Mouse (Mus musculus): ENCODE measurements around the gene A030003K21Rik. TPM values are rescaled to one million over a fixed set of nuclear protein-coding genes. Genes with fewer than 3 reads are reported as not detected.
"Not testable (repeated sequence)": the region's sequence is repeated elsewhere in the genome, so short reads cannot be mapped to it uniquely, and the experiment has no call there.

The A030003K21Rik gene
- not detected for total RNA-seq (2021)
- long read RNA-seq, experiment 1, result 0 reads
- long read RNA-seq, experiment 2, result 0 reads

DNA sequence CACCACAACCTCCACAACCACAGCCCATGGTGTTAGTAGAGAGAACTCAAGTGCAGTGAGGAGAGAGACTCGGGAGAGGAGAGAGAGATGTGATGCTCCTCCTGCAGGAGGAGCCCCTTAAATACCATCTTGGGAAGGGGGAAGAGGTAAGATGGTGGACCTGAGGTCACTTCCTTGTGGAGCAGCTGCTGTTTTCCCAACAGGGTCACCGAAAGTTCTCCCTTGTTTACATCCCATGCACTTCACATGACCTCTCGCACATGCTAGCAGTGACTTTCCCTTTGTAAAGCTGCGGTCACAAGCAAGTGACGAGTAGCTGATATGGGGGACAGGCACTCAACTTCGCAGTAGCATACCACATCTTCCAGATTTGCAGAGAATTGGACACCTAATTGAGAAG lies at the start of gene A030003K21Rik:
A030003K21Rik (minus strand) TSS at position 94 of the 400 bp plus-strand sequence.
- DNase-seq, result not testable (repeated sequence)

DNA sequence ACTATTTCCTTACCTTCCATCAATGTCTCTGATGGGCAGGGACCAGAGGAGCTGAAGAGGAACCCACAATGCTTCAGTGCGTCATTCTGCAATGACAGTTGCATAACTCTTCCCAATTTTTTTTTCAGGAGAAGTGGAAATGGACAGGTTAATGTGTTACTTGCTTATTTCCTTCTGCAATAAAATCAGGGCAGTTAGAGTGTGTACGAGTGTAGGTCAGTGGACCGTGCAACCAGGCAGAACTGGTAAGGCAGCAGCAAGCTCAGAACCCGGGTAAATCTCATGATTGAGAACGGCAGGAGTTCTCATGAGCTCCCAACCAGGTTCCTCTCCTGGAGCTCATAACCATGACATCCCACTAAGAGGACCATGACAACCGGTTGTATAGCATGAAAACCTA lies 48.9 kb upstream of the A030003K21Rik start:
- no peak for DNase-seq

DNA sequence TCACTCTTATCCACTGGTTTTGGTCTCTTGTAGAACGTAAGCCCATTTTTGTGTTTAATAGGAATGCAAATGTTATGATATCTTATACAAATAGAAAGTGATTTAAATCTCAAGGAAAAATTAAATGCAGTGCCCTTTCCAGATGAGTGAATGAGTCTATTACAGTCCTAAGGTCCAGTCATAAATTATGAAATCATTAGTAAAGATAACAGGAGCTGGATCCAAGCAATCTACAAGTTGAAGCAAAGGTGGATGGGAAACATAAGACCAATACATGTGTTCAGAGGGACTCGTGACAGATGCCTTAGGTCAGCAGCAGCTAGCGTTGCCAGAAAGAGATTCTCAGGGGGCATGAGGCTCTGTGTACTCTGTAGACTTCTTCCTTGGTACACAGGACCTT lies 48.4 kb upstream of the A030003K21Rik start:
- no peak for DNase-seq

DNA sequence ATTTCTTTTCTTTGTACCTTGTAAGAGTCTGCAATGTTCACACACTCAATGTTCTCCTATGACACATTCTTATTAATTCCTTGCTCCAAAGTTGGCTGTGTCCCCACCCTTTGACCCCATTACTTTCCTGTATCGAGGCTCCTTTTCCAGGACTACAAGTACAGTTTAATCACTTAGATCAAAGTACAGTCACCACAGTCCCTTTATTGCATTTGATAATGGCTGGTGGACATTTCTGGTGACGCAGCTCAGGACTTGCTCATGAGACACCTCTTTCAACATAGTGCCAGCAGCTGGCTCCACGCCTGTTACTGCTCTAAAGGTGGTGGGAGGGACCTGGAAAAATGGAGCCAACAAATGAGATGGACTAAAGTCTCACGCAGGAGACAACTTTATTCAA lies 47.9 kb upstream of the A030003K21Rik start:
- DNase-seq, result no peak

DNA sequence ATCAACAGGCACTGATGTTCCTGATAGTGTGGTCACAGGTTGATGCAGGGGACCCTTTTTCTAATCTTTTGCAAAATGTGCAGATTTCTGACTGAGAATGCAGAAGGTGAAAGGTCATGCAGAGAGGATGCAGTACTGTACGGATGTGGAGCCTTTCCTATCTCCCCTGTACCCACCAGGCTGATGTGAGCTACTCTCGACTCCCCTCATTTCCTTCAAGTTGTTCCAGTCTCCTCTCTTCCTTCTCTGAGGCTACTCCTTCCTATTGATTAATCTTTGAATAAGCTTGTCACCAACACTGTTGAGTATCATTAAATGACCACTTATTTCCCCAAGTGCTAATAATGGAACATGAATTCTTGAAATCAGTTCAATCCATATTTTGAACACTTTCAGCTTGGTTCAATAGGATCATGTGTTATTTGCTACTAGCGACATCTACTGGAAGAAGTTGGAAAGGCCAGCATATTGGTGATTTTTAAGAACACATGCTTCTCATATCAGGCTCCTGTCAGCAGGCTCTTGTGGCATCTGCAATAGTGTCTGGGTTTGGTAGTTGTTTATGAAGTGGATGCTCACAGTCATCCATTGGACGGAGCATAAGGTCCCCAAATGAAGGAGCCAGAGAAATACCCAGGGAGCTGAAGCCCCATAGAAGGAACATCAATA lies 44.5 kb upstream of the A030003K21Rik start:
- no peak for DNase-seq

DNA sequence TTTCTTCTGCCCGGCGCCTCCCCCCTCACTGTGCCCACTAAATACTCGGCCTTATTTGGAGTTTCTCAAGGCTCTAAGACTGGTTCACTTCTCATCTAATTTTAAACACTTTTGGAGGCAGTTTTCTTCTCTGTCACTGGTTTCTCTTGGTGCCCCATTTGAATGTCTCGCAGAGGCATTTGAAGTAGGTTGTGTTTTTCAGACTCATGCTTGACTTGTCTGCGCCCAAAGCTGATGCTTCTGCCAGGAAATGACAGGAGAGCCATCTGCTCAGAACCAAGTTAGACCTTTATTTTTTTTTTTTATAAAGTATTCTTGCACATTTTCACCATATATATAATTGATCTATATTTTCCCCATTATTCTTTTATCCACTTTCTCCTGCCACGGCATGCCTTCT lies 43.5 kb upstream of the A030003K21Rik start:
- DNase-seq, result no peak

DNA sequence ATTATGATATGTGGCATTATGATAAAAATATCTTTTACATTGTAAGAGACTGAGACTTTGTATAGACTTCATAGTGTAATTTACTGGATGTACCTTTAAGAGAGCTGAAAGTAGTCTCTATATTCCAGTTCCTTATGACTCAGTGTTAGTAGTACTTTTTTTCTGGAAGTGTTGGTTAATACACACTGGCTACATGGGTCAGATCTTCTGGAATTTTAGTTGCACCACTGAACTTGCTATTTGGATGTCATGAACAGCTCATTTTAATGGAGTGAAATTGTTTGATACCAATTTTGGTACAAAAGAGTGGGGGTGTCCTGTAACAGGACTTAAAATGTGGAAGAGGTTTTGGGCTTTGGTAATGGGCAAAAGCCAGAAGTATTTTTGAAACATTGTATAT lies 34.7 kb upstream of the A030003K21Rik start:
- DNase-seq, result no peak

DNA sequence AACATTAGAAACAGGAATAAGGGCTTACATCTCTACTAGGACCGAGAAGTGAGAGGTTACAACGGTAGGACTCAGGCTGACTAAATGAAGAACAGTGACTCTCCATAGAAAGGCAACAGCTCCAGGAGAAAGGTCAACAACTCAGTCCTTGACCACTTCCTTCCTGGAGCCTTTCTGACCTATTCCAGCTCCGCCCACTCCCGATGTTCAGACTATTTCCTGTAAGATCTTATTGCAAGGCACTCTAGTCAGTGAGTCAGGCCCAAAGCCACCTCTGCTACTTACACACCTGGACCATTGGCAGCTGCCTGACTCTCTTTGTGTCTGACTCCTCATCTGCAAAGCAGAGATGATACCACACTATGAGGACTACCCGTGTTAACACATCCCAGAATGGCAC lies 32.6 kb upstream of the A030003K21Rik start:
- DNase-seq, result no peak

DNA sequence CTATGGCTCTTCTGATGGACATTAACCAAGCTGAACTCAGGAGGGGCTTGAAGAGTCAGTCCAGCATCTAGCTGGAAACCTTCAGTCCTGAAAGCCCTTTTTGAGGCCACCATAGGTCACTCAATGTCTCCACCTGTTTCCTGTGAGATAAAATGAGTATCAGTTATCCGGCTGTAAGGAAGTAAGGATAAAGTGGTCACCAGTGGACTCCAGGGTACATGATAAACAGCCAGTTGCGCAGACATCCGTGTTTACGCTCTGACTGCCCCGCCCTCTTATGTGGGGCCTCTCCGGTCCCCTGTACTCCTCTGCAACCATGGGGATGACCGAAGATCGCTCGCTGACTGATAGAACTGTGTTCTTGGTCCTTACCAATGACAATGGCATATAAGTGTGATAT lies 31.2 kb upstream of the A030003K21Rik start:
- no peak for DNase-seq

DNA sequence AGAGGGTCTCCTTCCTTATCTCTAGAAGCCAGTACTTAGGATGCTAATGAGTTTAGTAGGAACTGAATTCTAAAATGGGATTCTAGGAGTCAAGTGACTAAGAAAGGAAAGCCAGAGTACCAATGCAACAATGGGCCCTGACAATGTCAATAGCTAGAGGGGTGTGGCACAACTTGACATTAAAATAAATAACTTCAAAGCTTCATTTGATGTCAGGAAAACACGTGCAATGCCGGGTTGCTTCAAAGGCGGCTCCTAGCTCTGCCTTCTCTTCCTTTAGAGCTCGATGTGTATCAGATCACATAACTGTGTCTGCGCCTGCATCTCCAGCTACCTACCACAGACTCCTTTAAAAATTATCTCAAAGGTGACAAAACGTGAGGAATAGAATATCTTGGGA lies 30.7 kb upstream of the A030003K21Rik start:
- DNase-seq, result no peak

DNA sequence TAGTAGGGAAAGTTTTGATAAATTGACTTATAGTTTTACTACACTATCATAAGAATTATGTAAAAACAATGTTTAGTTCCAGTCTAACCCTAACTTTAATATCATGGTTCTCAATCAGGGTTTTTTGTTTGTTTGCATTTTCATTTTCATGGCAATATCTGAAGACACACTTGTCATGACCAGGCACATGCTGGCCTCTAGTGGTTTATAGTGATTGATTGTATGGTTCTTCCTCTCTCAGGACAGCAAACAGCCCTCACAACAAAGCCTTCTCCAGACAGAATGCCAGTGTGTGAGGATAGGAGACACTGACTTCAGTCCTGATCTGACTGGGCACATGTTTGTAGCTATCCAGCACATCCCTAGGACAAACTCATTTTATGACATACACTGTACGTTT lies 30.1 kb upstream of the A030003K21Rik start:
- DNase-seq, result no peak

DNA sequence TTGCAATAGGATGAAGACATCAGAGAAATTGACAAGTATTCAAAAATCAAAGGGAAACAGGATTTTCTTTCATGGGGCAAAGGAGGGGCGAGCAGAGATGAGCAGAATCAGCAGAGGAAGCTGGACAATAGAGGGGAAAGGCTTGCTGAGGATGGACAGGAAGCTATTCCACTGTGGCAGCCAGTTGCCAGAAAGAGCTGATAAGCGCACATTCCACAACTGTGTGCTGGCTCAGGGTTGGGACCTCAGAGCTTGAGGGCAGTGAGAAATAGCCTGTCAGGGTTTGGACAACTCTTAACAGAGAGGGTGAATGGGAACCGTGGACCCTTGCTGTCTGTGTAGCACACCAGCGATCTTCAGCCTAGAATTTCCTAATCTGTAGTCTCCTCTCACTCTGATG lies 28.9 kb upstream of the A030003K21Rik start:
- DNase-seq, result no peak

DNA sequence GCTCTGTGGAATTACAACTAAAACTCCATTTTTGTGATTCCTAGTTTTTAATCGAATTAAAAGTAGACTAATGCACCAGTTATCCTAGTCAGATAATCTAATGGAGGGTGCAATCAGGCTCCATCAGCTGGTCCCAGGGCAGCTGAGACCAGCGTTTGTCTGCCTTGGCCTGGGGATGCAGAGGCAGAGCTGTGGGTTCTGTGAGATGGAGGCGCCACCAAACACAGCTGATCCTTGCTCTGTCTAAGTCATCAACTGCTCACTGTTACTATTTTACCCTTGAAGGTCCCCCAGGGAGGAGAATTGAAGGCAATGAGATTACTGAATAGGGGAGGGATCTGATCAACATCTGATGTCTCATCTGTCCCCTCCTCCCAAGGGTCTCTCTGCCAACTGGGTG lies 23.2 kb upstream of the A030003K21Rik start:
- no peak for DNase-seq

DNA sequence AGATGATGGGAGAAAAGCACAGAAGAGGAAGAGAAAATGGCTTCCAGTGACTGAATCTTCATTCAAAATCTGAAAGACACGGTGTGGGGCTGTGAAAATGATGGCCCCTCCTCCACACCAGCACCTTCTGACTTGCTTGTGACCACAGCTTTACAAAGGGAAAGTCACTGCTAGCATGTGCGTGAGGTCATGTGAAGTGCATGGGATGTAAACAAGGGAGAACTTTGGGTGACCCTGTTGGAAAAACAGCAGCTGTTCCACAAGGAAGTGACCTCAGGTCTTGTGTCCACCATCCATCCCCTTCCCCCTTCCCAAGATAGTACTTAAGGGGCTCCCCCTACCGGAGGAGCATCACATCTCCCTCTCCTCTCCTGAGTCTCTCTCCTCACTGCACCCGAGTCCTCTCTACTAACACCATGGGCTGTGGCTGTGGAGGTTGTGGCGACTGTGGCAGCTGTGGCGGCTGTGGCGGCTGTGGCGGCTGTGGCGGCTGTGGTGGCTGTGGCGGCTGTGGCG lies 16.7 kb upstream of the A030003K21Rik start, which contains the start of gene Gm47955:
Gm47955 (plus strand) TSS at position 417 of the 516 bp plus-strand sequence.
- no peak for DNase-seq

DNA sequence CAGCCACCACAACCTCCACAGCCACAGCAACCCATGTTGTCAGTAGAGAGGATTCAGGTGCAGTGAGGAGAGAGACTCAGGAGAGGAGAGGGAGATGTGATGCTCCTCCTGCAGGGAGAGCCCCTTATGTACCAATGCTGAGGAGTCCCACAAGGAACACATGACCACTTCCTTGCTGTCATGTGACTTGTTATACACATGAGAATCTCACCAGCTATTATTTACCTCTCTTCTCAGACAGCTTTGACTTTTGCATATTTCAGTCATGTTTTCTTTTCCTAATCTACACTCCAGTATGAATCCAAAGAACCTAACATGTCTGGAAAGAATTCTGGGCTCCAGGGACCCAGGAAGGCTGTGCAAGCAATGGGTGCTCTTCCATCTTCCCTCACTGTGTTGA lies 12.7 kb upstream of the A030003K21Rik start, which contains the start of gene Gm7544:
Gm7544 (minus strand) TSS at position 101 of the 400 bp plus-strand sequence.
- not testable (repeated sequence) for DNase-seq

DNA sequence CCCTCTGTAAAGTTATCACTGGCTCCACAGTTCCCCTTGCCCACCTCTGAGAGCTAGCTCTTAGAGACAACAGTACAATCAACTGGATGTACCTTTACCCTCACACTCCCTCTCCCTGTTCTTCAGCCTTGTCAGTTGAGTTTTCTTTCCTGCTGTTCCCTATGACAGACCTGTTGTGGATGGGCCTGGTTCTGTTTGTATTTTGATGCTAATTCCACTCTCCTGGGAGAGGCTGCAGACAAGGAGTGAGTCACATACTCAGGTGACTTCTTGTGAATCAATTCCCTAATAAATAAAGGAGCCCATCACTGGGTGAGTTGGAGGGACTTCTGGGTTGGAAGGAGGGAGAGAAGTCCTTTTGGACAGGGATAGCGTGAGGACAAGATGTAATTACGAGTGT lies 5.4 kb upstream of the A030003K21Rik start:
- no peak for DNase-seq

DNA sequence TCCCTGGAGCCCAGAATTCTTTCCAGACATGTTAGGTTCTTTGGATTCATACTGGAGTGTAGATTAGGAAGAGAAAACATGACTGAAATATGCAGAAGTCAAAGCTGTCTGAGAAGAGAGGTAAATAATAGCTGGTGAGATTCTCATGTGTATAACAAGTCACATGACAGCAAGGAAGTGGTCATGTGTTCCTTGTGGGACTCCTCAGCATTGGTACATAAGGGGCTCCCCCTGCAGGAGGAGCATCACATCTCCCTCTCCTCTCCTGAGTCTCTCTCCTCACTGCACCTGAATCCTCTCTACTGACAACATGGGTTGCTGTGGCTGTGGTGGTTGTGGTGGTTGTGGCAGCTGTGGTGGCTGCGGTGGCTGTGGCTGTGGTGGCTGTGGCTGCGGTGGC lies 2.8 kb upstream of the A030003K21Rik start:
- DNase-seq, result not testable (repeated sequence)

DNA sequence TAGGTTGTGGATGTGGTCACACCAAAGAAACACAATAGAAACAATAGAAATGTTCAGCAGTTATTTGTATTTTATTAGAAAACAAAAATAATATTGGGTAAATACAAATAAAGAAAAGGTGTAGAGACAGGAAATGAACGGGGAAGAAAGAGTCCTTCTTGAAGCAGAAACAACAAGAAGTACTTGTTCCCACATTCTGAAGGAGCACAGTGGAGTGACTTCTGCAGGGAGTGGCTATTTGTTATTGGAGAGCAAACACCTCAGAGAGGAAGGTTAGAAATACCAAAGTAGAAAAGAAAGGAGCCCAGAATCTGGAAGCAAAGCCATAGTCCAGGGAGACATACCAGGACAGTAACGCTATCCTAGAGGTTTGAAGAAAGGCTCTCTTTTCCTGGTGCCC lies 683 bp downstream of the A030003K21Rik start:
- DNase-seq, result not testable (repeated sequence)

DNA sequence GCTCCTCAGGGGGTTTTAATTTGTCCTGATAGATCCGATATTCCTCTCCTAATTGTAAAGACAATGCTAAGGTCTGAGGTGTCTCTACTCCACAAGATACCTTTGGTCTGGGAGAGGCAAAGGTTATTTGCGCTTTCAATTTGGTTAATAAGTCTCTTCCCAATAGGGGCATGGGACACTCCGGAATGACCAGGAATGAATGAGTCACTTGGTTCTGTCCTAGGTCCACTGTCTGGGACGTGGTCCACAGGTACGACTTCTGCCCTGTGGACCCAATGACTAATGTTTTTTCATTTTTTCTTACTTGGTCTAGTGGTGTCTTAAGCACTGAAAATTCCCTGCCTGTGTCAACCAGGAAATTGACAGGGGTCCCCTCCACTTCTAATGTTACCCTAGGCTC lies 4.5 kb downstream of the A030003K21Rik start:
- no peak for DNase-seq

DNA sequence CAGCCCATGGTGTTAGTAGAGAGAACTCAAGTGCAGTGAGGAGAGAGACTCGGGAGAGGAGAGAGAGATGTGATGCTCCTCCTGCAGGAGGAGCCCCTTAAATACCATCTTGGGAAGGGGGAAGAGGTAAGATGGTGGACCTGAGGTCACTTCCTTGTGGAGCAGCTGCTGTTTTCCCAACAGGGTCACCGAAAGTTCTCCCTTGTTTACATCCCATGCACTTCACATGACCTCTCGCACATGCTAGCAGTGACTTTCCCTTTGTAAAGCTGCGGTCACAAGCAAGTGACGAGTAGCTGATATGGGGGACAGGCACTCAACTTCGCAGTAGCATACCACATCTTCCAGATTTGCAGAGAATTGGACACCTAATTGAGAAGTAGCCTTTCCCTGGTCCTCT lies 11.9 kb downstream of the A030003K21Rik start, which contains the start of gene Gm6217:
Gm6217 (minus strand) TSS at position 74 of the 400 bp plus-strand sequence.
- DNase-seq, result not testable (repeated sequence)

DNA sequence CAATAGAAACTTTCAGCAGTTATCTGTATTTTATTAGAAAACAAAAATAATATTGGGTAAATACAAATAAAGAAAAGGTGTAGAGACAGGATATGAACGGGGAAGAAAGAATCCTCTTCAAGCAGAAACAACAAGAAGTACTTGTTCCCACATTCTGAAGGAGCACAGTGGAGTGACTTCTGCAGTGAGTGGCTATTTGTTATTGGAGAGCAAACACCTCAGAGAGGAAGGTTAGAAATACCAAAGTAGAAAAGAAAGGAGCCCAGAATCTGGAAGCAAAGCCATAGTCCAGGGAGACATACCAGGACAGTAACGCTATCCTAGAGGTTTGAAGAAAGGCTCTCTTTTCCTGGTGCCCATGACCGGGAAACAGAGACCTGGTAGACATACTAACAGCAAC lies 12.6 kb downstream of the A030003K21Rik start:
- not testable (repeated sequence) for DNase-seq

DNA sequence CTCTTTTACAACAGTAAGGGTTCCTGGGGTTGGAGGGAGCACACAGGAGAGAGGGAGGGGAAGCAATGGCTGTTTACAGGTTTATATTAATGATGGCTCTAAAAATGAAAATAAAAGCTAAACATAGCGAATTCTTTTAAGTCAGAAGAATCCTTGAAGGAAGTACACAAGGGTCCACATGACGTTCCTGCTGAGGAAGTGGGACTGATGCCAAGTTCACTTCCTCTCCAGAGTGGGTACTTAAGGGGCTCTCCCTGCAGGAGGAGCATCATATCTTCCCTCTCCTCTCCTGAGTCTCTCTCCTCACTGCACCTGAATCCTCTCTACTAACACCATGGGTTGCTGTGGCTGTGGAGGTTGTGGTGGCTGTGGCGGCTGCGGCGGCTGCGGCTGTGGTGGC lies 18.5 kb downstream of the A030003K21Rik start, which contains the start of gene A030014E15Rik:
A030014E15Rik (plus strand) TSS at position 268 of the 400 bp plus-strand sequence.
- no peak for DNase-seq

DNA sequence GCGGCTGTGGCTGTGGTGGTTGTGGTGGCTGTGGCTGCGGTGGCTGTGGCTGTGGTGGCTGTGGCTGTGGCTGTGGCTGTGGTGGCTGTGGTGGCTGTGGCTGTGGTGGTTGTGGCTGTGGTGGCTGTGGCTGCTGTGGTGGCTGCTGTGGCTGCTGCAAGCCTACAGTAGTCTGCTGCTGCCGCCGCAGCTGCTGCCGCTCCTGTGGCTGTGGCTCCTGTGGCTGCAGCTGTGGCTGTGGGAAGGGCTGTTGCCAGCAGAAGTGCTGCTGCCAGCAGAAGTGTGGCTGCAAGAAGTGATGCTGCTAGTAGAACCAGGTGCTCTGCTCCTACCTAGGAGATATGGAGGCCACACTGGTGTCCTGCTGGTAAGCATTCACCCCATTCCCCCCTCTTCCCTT lies 29.8 kb downstream of the A030003K21Rik start:
- DNase-seq, result not testable (repeated sequence)

DNA sequence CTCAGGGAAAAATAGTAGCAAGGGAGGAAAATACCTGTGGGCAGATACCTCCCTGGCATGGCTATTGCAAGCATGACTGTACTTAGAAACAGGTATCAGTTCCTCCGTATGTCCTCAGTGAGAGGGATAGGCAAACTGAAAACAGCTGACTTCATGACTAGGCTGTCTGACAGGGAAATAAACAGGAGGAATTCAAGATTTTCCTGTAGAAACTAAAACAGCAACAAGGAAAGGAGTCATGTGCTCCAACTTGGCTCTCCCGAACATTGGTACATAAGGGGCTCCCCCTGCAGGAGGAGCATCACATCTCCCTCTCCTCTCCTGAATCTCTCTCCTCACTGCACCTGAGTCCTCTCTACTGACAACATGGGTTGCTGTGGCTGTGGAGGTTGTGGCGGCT lies 30.2 kb downstream of the A030003K21Rik start, which contains the start of gene A030005L19Rik:
A030005L19Rik (plus strand) TSS at position 301 of the 400 bp plus-strand sequence.
- no peak for DNase-seq
